Mouse (Mus musculus): ENCODE results near the gene Pa2g4.
"Not testable (repeated sequence)": the region's sequence is repeated elsewhere in the genome, so short reads cannot be mapped to it uniquely, and the experiment has no call there.

The Pa2g4 gene

GRCm38 (mm10) chr10:128565788-128566531 is at the start of gene Pa2g4:
Gene Pa2g4 (minus strand): TSS chr10:128565987.
- DNase-seq (ENCODE audit: low spot score) = peak; percentile 100

DNA sequence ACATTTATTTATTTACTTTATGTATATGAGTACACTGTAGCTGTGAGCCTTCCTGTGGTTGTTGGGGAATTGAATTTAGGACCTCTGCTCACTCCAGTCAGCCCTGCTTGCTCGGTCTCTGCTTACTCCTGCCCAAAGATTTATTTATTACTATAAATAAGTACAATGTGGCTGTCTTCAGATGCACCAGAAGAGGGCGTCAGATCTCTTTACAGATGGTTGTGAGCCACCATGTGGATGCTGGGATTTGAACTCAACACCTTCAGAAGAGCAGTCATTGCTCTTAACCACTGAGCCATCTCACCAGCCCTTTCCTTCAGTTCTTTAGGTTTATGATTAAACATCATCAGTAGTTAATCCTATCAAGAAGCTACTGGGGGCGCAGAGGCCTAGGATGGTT is 49.1 kb upstream of the Pa2g4 start:
- DNase-seq (ENCODE audit: low spot score) = no peak

GRCm38 (mm10) chr10:128613820-128614219 is 48.0 kb upstream of the Pa2g4 start:
- DNase-seq (ENCODE audit: low spot score) = not testable (repeated sequence)

- no peak for DNase-seq (ENCODE audit: low spot score)
These were observed 47.3 kb upstream of the Pa2g4 start for GRCm38 (mm10) chr10:128613154-128613440.

DNA sequence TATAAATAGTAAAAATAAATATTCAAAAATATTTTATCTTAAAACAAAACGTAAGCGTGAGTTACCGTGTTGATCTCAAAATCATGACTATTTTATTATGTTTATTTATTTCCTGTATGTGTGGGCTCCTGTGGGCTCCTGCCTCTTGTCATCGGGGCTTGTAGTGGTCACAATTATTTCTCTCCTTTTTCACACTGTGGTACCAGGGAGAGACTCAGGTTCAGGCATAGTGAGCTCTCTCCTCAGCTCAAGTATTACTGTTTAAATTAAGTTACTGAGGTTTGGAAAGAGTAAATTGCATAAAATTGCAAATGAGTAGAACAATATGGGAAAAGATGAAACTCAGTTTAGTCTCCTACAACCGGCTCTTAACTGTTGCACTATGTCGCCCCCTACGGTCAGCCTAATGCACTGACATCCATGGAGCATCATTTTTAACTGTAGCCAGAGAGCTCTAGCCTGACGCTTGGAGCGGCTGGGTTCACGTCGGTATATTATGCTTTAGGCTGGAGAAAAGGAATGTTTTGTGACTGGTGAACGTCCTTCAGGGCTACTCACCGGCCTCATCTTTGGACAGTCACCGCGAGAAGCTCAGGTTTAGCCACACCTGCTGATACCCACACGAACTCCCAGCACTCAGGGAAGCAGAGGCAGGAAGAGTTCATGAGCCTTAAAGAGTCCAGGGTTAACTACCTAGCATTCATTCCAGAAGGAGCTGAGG is 46.8 kb upstream of the Pa2g4 start:
- DNase-seq (ENCODE audit: low spot score) = peak; percentile 96

DNA sequence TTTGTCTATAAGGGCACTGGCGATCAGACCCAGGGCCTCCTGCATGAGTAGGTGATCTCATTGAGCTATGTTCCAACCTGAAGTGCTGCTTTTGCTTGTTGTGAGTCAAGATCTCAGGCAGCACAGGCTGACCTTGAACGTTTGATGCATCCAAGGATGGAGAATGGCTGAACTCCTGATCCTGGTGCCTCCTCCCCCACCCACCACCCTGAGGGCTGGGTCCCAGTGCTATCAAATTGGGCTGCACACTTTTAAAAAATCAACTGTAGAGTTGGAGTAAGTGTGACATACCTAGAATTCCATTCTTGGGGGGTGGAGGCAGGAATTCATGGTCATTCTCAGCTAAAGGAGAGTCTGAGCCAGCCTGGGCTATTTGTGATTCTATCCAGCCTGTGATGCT is 40.7 kb upstream of the Pa2g4 start:
- no peak for DNase-seq (ENCODE audit: low spot score)

DNA sequence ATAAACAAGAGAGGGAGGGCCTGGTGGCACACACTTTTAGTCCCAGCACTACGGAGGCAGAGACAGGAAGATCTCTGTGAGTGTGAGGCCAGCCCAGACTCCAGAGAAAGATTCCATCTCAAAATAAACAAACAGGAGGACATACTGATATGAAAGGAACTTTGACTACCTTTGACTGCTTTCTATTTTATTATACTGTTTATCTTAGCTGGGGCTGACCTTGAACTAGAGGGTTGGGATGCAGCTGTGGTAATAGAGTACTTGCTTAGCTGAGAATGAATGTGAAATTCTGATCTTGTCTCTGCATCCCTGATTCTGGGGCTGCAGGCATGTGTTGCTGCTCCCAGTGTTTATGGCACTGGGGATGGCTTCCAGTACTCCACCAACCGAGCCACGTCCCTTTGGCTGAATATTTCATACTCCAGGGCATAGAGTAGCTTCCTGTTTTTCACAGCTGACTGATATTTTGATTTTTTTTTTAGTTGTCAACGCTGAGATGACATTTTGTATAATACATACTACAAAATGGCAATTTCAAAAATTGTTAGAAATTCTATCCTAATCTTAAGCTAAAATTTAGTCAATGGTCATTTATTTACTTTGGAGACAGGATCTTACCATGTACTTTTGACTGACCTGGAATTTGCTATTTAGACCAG is 36.8 kb upstream of the Pa2g4 start:
- no peak for DNase-seq (ENCODE audit: low spot score)

DNA sequence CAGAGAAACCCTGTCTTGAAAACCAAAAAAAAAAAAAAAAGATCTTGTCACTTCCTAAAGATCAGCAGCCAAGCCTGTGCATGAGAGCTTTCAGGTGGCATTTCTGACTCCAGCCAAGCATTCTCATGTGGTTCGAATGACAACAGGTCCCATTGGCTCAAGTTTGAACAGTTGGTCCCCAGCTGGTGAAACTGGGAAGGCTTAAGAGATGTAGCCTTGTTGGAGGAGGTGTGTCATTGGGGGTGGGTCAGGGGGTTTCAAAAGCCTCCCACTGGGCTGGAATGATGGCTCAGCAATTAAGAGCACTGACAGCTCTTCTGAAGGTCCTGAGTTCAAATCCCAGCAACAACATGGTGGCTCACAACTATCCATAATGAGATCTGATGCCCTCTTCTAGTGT is 35.7 kb upstream of the Pa2g4 start:
- DNase-seq (ENCODE audit: low spot score) = no peak

- no peak for DNase-seq (ENCODE audit: low spot score)
These were observed 32.7 kb upstream of the Pa2g4 start for GRCm38 (mm10) chr10:128598476-128598875.

DNA sequence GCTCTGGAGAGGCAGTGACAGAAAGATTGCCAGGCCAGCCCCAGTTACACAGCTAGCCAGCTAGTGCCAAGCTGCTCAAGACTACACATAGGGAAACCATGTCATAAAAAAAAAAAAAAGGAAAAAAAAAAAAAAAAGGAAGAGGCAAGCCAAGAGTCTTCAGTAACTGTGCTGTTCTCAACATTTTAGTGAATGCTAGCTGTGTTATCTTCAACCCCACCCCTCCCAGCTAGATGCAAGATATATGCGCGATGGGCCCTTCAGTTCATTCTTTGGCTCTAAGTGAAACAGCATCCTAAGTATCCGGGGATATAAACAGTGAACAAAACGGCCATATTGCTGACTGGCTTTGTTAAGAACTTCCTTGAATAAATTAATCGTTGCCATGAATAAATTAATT is 27.0 kb upstream of the Pa2g4 start:
- DNase-seq (ENCODE audit: low spot score) = no peak

DNA sequence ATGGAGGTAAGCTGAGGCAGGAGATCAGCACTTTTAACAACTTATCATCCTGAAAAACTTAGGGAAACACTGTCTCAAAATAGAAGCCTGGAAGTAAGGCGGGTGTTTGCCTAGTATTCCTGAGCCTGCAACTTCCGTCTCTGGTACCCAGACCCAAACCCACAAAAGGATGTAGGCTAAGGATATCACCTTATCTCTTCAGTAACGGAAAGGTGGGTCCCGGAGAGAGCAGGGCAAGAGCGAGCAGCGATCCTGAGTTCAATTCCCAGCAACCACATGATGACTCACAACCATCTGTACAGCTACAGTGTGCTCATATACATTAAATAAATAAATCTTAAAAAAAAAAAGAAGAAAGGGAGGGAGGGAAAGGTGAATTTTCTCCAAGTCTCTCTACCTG is 25.6 kb upstream of the Pa2g4 start:
- DNase-seq (ENCODE audit: low spot score) = no peak

DNA sequence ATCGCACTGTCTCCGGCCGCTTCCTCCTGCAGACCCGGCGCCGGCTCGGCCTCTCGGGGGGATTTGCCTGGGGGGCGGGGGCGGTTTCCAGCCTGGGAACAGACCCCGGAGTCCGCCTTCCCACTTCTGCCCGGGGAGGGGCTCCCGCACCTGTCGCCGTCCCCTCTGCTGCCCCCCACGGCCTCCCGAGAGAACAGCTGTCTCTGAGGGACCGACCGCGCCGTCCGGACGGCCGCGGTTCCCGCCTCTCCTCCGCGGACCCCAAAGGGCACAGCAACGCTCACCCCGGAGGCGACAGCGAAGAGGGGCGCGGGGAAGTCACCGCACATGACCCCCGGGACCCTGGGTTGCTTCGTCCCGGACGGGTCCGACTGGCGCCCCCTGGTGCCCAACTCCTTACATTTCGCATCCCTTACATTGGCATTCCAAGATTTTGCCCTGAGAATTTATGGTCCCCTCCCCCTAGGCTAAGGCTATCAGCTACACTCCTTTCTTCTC is 24.5 kb upstream of the Pa2g4 start:
- DNase-seq (ENCODE audit: low spot score) = peak; percentile 85

DNA sequence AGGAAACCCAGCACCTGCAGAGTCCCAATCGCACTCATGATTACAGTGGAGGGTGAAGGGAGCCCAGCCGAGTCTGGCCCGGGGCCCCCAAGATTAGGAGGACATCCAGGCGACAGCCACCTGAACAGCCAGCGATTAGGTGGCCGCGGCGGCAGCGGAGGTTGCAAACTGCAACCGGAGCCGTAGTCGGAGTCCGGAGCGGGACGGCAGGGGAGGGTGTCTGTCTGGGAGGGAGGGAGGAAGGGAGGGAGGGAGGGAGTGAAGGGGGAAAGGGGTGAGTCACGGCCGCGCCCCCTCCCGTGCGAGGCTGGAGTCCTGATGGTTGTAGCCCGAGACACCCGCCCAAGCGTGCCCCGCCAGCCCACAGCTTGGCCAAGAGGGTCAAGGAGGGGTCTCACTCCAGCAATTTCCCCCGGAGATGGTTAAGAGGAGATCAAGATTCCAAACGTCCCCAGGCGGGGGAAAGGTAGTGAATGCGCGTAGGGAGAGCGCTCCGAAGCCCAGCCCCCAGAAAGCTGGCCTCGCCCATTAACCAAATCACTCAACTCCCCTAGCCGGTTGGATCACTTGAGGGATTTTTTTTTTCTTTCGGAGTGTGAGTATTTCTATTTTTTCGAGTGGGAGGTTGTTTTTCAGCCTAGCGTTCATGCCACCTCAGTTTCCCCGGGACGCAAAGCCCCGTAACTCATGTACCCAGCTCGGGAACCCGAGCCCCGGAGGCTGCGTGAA is 23.8 kb upstream of the Pa2g4 start, which contains the start of gene Erbb3:
Gene Erbb3, minus strand, starts transcription at position 189 of the 729 bp plus-strand sequence.
- peak; percentile 81 for DNase-seq (ENCODE audit: low spot score)

GRCm38 (mm10) chr10:128588775-128589463 is 23.1 kb upstream of the Pa2g4 start:
- no peak for DNase-seq (ENCODE audit: low spot score)

DNA sequence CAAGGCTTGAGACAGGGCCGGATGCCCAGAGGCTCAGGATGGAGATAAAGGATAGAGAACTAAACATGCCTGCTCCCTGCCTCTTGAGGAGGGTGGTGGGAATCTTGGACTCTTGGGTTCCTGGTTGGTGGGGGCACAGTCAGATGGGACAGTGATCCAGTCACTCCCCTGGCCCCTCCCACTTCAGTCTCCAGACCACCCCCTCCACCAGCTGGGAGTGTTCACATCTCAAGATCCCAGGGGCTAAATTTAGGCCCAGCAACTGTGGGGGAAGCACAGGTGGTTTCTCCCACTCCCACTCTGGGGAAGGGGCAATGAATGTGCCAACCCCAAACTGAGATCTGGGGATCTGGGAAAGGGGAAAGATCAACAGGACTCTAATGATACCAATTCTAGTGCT is 22.3 kb upstream of the Pa2g4 start:
- DNase-seq (ENCODE audit: low spot score) = no peak

DNA sequence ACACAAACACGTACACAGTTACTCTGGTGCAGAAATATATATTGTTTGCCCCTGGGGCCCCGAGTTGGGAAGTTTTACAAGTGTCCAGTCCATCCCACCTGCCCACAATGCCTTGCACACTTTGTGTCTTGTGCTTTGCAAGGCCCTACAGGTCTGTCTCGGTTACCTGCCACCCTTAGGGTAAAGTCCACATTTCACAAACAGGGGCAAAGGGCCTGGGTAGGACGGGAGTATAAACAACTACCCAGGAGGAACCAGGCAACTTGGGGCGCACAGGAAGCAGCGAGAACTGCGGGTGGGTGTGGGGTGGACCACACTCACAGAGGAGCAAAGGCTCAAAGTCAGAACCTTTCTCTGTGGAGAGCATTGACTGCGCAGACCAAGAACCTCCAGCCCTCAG is 21.9 kb upstream of the Pa2g4 start:
- no peak for DNase-seq (ENCODE audit: low spot score)

GRCm38 (mm10) chr10:128587120-128587519 is 21.3 kb upstream of the Pa2g4 start:
- DNase-seq (ENCODE audit: low spot score) = no peak

- no peak for DNase-seq (ENCODE audit: low spot score)
These were observed 20.8 kb upstream of the Pa2g4 start for GRCm38 (mm10) chr10:128586546-128586945.

- no peak for DNase-seq (ENCODE audit: low spot score)
These were observed 18.6 kb upstream of the Pa2g4 start for GRCm38 (mm10) chr10:128584386-128584785.

DNA sequence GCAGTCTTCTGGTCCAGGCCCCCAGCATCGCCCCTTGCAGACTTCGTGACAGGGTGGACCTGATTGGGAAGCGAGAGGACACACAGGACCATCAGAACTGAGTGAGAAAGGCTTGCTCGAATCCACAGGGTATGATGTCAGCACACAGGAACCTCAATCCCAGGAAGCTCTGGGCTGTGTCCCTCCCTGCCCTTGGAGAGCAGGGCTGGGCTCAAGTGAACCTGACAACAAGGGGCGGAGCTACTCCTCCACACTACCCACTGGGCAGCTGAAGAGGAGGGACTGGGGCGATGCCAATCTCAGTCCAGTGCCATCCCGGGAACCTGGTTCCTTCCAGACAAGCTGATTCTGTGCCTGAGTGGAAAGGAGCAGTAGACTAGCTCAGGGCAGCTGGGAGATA is 17.9 kb upstream of the Pa2g4 start:
- peak; percentile 92 for DNase-seq (ENCODE audit: low spot score)

DNA sequence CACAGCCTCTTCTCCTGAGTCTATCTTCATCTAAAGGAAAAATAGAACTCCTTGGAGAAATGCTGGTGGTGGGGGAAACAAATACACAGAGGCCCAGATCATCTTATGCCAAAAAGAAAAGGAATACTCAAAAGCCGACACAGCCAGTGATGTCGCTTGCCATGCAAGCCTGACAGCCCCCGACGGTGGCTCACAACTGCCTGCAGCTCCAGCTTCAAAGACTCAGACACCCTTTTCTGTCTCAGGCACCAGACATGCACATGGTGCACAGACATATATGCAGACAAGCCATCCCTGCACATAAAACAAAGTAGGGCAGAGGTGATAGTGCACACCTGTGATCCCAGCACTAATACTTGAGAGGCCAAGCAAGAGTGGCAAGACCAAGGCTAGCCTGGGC is 13.9 kb upstream of the Pa2g4 start:
- no peak for DNase-seq (ENCODE audit: low spot score)

DNA sequence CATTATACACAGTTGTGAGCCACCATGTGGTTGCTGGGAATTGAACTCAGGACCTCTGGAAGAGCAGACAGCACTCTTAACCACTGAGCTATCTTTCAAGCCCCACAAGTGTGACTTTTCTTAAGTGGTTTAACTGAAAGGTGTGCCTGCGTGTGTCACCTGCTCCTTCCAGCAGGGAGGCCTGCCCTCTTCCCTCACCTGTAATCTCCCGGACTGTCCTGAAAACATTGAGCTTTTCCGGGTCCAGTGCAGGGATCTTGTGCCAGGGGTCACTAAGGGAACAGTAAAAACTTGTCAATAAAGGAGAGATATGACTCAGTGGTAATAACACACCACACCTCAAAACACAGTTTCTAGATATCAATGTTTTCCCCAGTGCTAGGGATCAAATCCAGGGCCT is 13.5 kb upstream of the Pa2g4 start:
- DNase-seq (ENCODE audit: low spot score) = no peak
